In genomic region chr2:166780980-166781578, GRCm38 (mm10) we compare ENCODE assay signal across 7 mouse cellular contexts. TPM values are rescaled to one million over a fixed set of nuclear protein-coding genes. Genes with fewer than 3 reads are reported as not detected.
DNase-seq lines count a peak whose midpoint lies in the region; ATAC-seq and TF ChIP-seq lines count a peak whose summit lies in the region.

No protein-coding gene starts in this region.

- no peaks in the 10 kb centered on the region for H3K9me3 ChIP-seq in ES-E14 (ENCODE audit: control insufficient read depth, insufficient read depth, low read depth, low read length)
- no peaks in the 10 kb centered on the region for H3K9me3 ChIP-seq in embryonic facial prominence, embryonic 14.5 days (ENCODE audit: control insufficient read depth, low read length)
- no peaks in the 10 kb centered on the region for H3K9me3 ChIP-seq in heart, embryonic 14.5 days (ENCODE audit: control insufficient read depth, low read length)

- in situ Hi-C loops in ES-E14 (cut with MboI; ENCODE audit: low sequenced_read_pairs in 2 of 2, unreplicated experiment in 2 of 2) = loop anchor here (5.0 to 25.0 kb wide), 2 partner anchors 189 to 194 kb away; no protein-coding TSS in a partner anchor

- DNase-seq in ES-E14 (ENCODE audit: low read depth, low spot score) = peak; percentile 66
- peak; percentile 81 for DNase-seq in adrenal gland, postnatal 36 days
- DNase-seq in embryonic facial prominence, embryonic 14.5 days (ENCODE audit: low spot score) = peak; percentile 69
- DNase-seq in layer of hippocampus, adult 8-10 months (ENCODE audit: low spot score in 2 of 2) = peak; percentile 41 to 83
- peak; percentile 85 for DNase-seq in lung, postnatal 36 days
- peak; percentile 59 to 64 for DNase-seq in right cerebral cortex, postnatal 36 days (ENCODE audit: low spot score in 2 of 2)

- H3K9ac ChIP-seq in ES-E14 (ENCODE audit: insufficient read depth, low read depth, low read length, poor library complexity, severe bottlenecking) = no peak overlapping the region
- H3K9ac ChIP-seq in embryonic facial prominence, embryonic 14.5 days (ENCODE audit: low read depth, low read length) = no peak overlapping the region
- H3K9ac ChIP-seq in heart, embryonic 14.5 days (ENCODE audit: low read length) = no peak overlapping the region

- H3K27me3 ChIP-seq in embryonic facial prominence, embryonic 14.5 days (replicated peaks; ENCODE audit: control insufficient read depth, insufficient read depth, low read length) = peaks cover 3% of the 10 kb centered on the region; the same call in 1 of the 2 replicates
- no peaks in the 10 kb centered on the region for H3K27me3 ChIP-seq in heart, embryonic 14.5 days (ENCODE audit: control insufficient read depth, insufficient read depth, low read length)

- no peak overlapping the region for H3K27ac ChIP-seq in ES-E14 (ENCODE audit: insufficient read depth, low read depth, low read length, poor library complexity, severe bottlenecking)
- H3K27ac ChIP-seq in embryonic facial prominence, embryonic 14.5 days (replicated peaks; ENCODE audit: low read depth, low read length) = no peak overlapping the region
- no peak overlapping the region for H3K27ac ChIP-seq in heart, embryonic 14.5 days (replicated peaks in 1 of 2; ENCODE audit: control insufficient read depth in 1 of 2, insufficient read depth in 1 of 2, low read depth in 2 of 2, low read length in 2 of 2)

- 0 out of 2 replicates have a peak, but pooled peaks have one; percentile 30 for ATAC-seq in embryonic facial prominence, embryonic 14.5 days (ENCODE audit: low read depth)
- peak; percentile 13; the same call in 1 of the 2 replicates for ATAC-seq in heart, embryonic 14.5 days (ENCODE audit: insufficient number of reproducible peaks, insufficient read depth, low FRiP score, low read depth)

- H3K36me3 ChIP-seq in ES-E14 (ENCODE audit: control insufficient read depth, insufficient read depth, low read length, poor library complexity, severe bottlenecking) = no peaks in the 10 kb centered on the region
- H3K36me3 ChIP-seq in embryonic facial prominence, embryonic 14.5 days (ENCODE audit: control insufficient read depth, insufficient read depth, low read length) = no peaks in the 10 kb centered on the region
- H3K36me3 ChIP-seq in heart, embryonic 14.5 days (ENCODE audit: control insufficient read depth, insufficient read depth, low read length) = no peaks in the 10 kb centered on the region

- H3K4me1 ChIP-seq in ES-E14 (ENCODE audit: control insufficient read depth in 2 of 2, insufficient read depth in 2 of 2, low read length in 2 of 2, poor library complexity in 1 of 2) = peaks cover 0 to 5% of the 10 kb centered on the region in 2 experiments; a peak in 2 of 4 replicates
- H3K4me1 ChIP-seq in embryonic facial prominence, embryonic 14.5 days (ENCODE audit: control insufficient read depth, insufficient read depth, low read length) = peaks cover 12% of the 10 kb centered on the region
- H3K4me1 ChIP-seq in heart, embryonic 14.5 days (ENCODE audit: control insufficient read depth in 2 of 2, insufficient read depth in 2 of 2, low read length in 2 of 2) = peaks cover 0 to 5% of the 10 kb centered on the region in 2 experiments; a peak in 2 of 4 replicates

- 14% methylated on average over 9 of the region's 9 CpGs for WGBS in embryonic facial prominence, embryonic 14.5 days
- WGBS in heart, embryonic 14.5 days = 11% methylated on average over 9 of the region's 9 CpGs

- H3K4me3 ChIP-seq in ES-E14 (ENCODE audit: insufficient read depth in 1 of 2, low read depth in 1 of 2, low read length in 2 of 2, poor library complexity in 1 of 2, severe bottlenecking in 1 of 2) = no peak overlapping the region
- no peak overlapping the region for H3K4me3 ChIP-seq in embryonic facial prominence, embryonic 14.5 days (ENCODE audit: low read depth, low read length)
- H3K4me3 ChIP-seq in heart, embryonic 14.5 days (ENCODE audit: control insufficient read depth in 1 of 2, insufficient read depth in 1 of 2, low read depth in 1 of 2, low read length in 2 of 2) = no peak overlapping the region

- no peak overlapping the region for H3K4me2 ChIP-seq in embryonic facial prominence, embryonic 14.5 days (ENCODE audit: low read depth, low read length)
- H3K4me2 ChIP-seq in heart, embryonic 14.5 days (ENCODE audit: low read length) = no peak overlapping the region

TF ChIP-seq in ES-E14, 5 proteins besides CTCF, POLR2A, EP300 and RAD21:
- TF ChIP-seq ZNF384 (IDR thresholded peaks at IDR 0.05; ENCODE audit: low read depth, low read length) (no peak), ZC3H11A (IDR thresholded peaks at IDR 0.05; ENCODE audit: borderline replicate concordance, low read depth, low read length) (peak; percentile 82)

RNA-seq across cellular contexts. Expression of gene Trp53rkb, which starts 11.3 kb away (rescaled TPM):
- total RNA-seq in ES-E14 (2012; rRNA removed) = 10.5 and 11.1 TPM in 2 replicates
- total RNA-seq in adrenal gland, postnatal 36 days (2021) = 1 to 10 TPM; 3.5 to 4.3 TPM
- 6.7 and 7.5 TPM in 2 replicates for polyA plus RNA-seq in embryonic facial prominence, embryonic 14.5 days (2014; fragmentation: Nextera tagmentation; extraction: Ambion mirVana)
- polyA plus RNA-seq in heart, embryonic 14.5 days (2014; fragmentation: Nextera tagmentation; extraction: Ambion mirVana) = 3.2 and 5.7 TPM in 2 replicates
- total RNA-seq in layer of hippocampus, adult 8-10 months (2022) = 1 to 10 TPM; 4.9 to 7.6 (median 6.4) TPM

RNA-seq across cellular contexts. Expression of gene Arfgef2, which starts 24.3 kb away (rescaled TPM):
- 23.6 and 24.2 TPM in 2 replicates for total RNA-seq in ES-E14 (2012; rRNA removed)
- 10 to 100 TPM; 67.6 to 76.9 TPM for total RNA-seq in adrenal gland, postnatal 36 days (2021)
- polyA plus RNA-seq in embryonic facial prominence, embryonic 14.5 days (2014; fragmentation: Nextera tagmentation; extraction: Ambion mirVana) = 7.1 and 7.2 TPM in 2 replicates
- polyA plus RNA-seq in heart, embryonic 14.5 days (2014; fragmentation: Nextera tagmentation; extraction: Ambion mirVana) = 7.7 and 8.0 TPM in 2 replicates
- 10 to 100 TPM; 53.3 to 68.8 (median 61.6) TPM for total RNA-seq in layer of hippocampus, adult 8-10 months (2022)
